Mouse (Mus musculus) stomach, postnatal 0 days (tissue): ENCODE data around the gene Cacybp.

Source experiments
- CTCF ChIP-seq: IDR thresholded peaks from 2 replicates; pipeline ENCODE4 v1.5.1; 2016; ENCODE audit warnings: antibody characterized with exemption, low read depth, mild to moderate bottlenecking, moderate library complexity
- EP300 ChIP-seq: optimal IDR thresholded peaks from 2 replicates; pipeline ENCODE3; 2016; ENCODE audit warnings: antibody characterized with exemption

GRCm38 (mm10) chr1:160247473-160247872 lies 34.8 kb upstream of the Cacybp start:
- no peak for TF ChIP-seq CTCF
- no peak for TF ChIP-seq EP300
